Mouse (Mus musculus) forebrain, embryonic 12.5 days (tissue): ENCODE measurements around the gene Timm10. TPM values are rescaled to one million over a fixed set of nuclear protein-coding genes. Genes with fewer than 3 reads are reported as not detected.
A peak's percentile ranks its signal among the peaks of the same experiment; 100 is the strongest.

ENCODE experiments used
- ATAC-seq: fragments of 200-750 bp; cut with Nextera tagmentation; 2 replicates; pipeline ENCODE4 v1.8.0; 2017; ENCODE audit warnings: moderate TSS enrichment; ENCODE audit not compliant: low FRiP score
- H3K27ac ChIP-seq: fragments of 300-500 bp; sonication (generic); 2 replicates; pipeline ENCODE4 v1.5.1; 2016; ENCODE audit warnings: mild to moderate bottlenecking
- H3K27me3 ChIP-seq: fragments of 300-500 bp; sonication (generic); 2 replicates; pipeline ENCODE4 v1.6.1; 2016; ENCODE audit warnings: mild to moderate bottlenecking
- H3K36me3 ChIP-seq: fragments of 300-500 bp; sonication (generic); replicated peaks from 2 replicates; pipeline ENCODE4 v1.6.1; 2016; ENCODE audit warnings: mild to moderate bottlenecking
- H3K4me1 ChIP-seq: fragments of 300-500 bp; sonication (generic); 2 replicates; pipeline ENCODE4 v1.6.1; 2016
- H3K4me2 ChIP-seq: fragments of 300-500 bp; sonication (generic); 2 replicates; pipeline ENCODE4 v1.6.1; 2016; ENCODE audit warnings: mild to moderate bottlenecking, moderate library complexity
- H3K4me3 ChIP-seq: fragments of 300-500 bp; sonication (generic); replicated peaks from 2 replicates; pipeline ENCODE4 v1.5.1; 2016; ENCODE audit warnings: mild to moderate bottlenecking
- H3K9ac ChIP-seq: fragments of 300-500 bp; sonication (generic); 2 replicates; pipeline ENCODE4 v1.6.1; 2016; ENCODE audit warnings: mild to moderate bottlenecking
- H3K9me3 ChIP-seq: fragments of 300-500 bp; sonication (generic); 2 replicates; pipeline ENCODE4 v1.6.1; 2016
- WGBS: fragments of 180-500 bp; shearing (Covaris S2); methylation state at CpG from one replicate; pipeline ENCODE4 v1.1.7; 2016; 5-methylcytosine and 5-hydroxymethylcytosine counted together
- polyA plus RNA-seq: library from polyadenylated mRNA; unstranded; fragments of >200 nt; fragmentation: Nextera tagmentation; extraction: Ambion mirVana; gene quantifications from 2 replicates; pipeline ENCODE4 v1.2.1, GENCODE M21; 2016

Gene Timm10
- polyA plus RNA-seq = 36.7 and 42.3 TPM in 2 replicates

DNA sequence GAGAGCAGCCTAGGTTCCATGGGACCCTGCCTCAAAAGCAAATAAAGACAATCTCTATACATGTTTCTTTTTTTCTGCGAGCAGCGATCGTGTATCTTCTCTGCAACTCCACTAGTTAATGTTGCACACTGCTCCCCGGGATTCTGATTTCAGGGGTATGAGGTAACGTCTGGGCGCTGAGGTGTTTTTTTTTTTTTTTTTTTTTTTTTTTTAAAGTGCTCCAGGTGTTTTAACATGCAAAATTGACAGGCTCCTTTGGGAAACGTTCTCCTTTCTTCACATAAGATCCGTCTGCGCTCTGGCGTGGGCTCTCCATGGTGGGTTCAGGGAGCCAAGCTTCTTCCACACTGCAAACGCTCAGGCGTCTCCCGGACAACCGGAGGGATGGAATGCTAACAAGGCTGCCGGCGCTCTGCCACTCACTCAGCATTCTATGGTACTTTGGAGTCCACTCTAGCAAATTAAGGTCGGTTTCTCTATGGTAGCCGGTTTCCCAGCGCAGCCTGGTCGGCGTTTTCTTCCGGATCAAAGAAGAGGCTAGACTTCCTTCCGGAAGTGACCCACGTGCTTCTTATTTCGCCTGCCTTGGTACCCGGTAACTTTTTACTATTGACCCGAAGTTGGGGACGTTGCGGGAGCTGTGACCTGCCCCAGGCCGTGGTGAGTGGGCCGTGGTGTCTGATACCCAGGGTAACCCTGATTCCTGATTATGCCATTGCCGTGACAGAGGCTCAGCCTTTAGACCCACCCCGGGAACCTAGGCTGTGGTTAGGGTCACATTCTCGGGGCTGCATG lies at the start of gene Timm10:
Timm10 (plus strand) TSS at position 510 of the 795 bp plus-strand sequence.
- H3K27ac ChIP-seq = peak within 1 kb of the TSS; percentile 31; the same call in 1 of the 2 replicates

GRCm38 (mm10) chr2:84777706-84778105 lies 49.1 kb upstream of the Timm10 start:
- no peak for ATAC-seq
- H3K4me3 ChIP-seq = no peak overlapping the region
- H3K9ac ChIP-seq = no peak overlapping the region
- H3K27me3 ChIP-seq = no peaks in the 10 kb centered on the region
- no peaks in the 10 kb centered on the region for H3K36me3 ChIP-seq
- H3K9me3 ChIP-seq = no peaks in the 10 kb centered on the region
- H3K27ac ChIP-seq = no peak overlapping the region
- H3K4me2 ChIP-seq = no peak overlapping the region
- H3K4me1 ChIP-seq = peaks cover 19% of the 10 kb centered on the region
- 53% methylated on average over 3 of the region's 3 CpGs for WGBS

More for the DNA sequence above, at the start of gene Timm10:
- Histone ChIP-seq H3K4me3 (peak within 1 kb of the TSS; percentile 86), H3K4me1 (peaks cover 16% of the 10 kb centered on the region), H3K9me3 (no peaks in the 10 kb centered on the region), H3K4me2 (peak within 1 kb of the TSS; percentile 98), H3K9ac (peak within 1 kb of the TSS; percentile 61), H3K27me3 (0 out of 2 replicates have a peak, but pooled peaks cover 3% of the 10 kb centered on the region), H3K36me3 (peaks cover 13% of the 10 kb centered on the region)
- under 1% methylated on average over 34 of the region's 34 CpGs for WGBS
- ATAC-seq = peak; percentile 94

DNA sequence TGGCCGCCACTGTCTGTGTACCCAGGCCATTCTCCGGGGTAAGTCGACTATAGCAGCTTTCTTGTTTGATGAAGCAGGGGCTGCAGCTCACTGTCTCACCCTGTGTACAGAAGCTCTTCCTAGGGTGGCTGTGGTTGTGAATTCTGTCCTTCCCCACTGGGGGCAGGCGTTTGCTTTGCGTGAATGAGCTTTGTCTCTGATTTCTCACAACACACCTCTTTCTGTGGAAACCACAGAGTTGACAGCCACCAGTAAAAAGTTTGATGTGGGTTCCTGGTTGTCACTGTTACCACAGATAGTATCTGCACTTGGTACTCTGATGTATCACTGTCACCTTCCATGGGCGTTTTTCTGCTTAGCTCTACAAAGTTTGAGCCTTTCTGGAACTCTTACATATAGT lies 47.6 kb upstream of the Timm10 start:
- Histone ChIP-seq H3K27ac (no peak overlapping the region), H3K4me1 (peaks cover 13% of the 10 kb centered on the region), H3K27me3 (no peaks in the 10 kb centered on the region), H3K4me2 (no peak overlapping the region), H3K9ac (no peak overlapping the region), H3K36me3 (no peaks in the 10 kb centered on the region), H3K4me3 (no peak overlapping the region), H3K9me3 (no peaks in the 10 kb centered on the region)
- ATAC-seq = no peak
- WGBS = 61% methylated on average over 6 of the region's 6 CpGs

- H3K9ac ChIP-seq = no peak overlapping the region
- H3K9me3 ChIP-seq = no peaks in the 10 kb centered on the region
- H3K4me2 ChIP-seq = no peak overlapping the region
- H3K27ac ChIP-seq = no peak overlapping the region
- ATAC-seq = no peak
- no peak overlapping the region for H3K4me3 ChIP-seq
- no peaks in the 10 kb centered on the region for H3K4me1 ChIP-seq
- WGBS = 100% methylated on average over 1 of the region's 1 CpGs
- no peaks in the 10 kb centered on the region for H3K27me3 ChIP-seq
- no peaks in the 10 kb centered on the region for H3K36me3 ChIP-seq
These were observed 43.5 kb upstream of the Timm10 start for GRCm38 (mm10) chr2:84783315-84783714.

DNA sequence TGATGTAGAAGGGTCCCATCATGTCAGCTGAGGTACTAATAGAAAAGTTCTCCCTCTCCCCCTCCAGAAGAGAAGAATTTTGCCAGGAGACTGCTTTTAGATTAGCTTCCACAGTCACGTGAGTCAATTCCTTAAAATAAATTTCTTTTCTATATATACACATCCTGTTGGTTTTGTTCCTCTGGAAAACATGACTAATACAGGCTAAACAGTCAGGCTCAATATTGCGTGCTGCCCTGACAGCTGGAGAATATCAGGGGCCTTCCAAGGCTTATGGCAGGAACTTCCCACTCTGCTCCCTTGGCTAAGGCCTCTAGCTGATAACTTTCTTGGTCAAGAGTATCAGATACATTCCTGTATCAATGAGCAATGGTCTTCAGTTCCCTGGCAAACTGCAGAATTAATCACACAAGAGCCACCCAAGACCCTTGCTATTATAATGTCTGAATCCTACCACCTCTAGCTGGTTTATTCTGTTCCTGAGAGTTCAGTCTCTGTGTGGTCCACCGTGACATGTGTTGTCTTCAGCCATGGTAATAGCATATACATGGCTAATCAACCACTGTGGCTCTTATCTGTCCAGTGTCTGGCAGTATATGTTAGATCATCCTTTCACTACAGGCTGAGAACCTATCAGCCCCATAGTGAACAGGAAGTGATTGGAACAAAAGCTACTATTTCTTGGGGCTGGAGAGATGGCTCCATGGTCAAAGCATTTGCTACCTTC lies 42.8 kb upstream of the Timm10 start:
- ATAC-seq = no peak
- no peaks in the 10 kb centered on the region for H3K36me3 ChIP-seq
- H3K27me3 ChIP-seq = no peaks in the 10 kb centered on the region
- H3K4me3 ChIP-seq = no peak overlapping the region
- H3K9me3 ChIP-seq = no peaks in the 10 kb centered on the region
- no peak overlapping the region for H3K9ac ChIP-seq
- 88% methylated on average over 3 of the region's 3 CpGs for WGBS
- H3K27ac ChIP-seq = no peak overlapping the region
- no peaks in the 10 kb centered on the region for H3K4me1 ChIP-seq
- no peak overlapping the region for H3K4me2 ChIP-seq

DNA sequence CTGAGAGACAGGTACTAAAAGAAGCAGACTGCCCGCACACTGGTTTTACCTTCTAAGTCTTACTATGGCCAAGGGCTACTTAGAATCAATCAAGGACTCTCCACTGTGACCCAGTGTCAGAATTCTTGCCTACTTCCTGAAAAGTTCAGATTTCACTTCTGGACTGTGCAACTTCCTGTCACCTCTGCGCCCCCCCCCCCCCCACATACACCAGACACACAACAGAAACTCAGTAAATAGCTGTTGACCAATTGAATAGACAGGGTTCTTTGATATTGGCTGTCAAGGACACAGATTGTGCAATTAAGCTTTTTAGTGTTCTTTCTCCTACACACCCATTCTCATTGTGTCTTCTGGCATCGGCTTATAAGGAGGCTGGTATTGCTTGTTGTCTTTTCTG lies 38.5 kb upstream of the Timm10 start:
- H3K4me3 ChIP-seq = no peak overlapping the region
- H3K9ac ChIP-seq = no peak overlapping the region
- no peaks in the 10 kb centered on the region for H3K4me1 ChIP-seq
- no peak for ATAC-seq
- H3K4me2 ChIP-seq = no peak overlapping the region
- H3K36me3 ChIP-seq = no peaks in the 10 kb centered on the region
- 93% methylated on average over 3 of the region's 3 CpGs for WGBS
- 0 out of 2 replicates have a peak, but pooled peaks cover 4% of the 10 kb centered on the region for H3K27me3 ChIP-seq
- H3K27ac ChIP-seq = no peak overlapping the region
- no peaks in the 10 kb centered on the region for H3K9me3 ChIP-seq

DNA sequence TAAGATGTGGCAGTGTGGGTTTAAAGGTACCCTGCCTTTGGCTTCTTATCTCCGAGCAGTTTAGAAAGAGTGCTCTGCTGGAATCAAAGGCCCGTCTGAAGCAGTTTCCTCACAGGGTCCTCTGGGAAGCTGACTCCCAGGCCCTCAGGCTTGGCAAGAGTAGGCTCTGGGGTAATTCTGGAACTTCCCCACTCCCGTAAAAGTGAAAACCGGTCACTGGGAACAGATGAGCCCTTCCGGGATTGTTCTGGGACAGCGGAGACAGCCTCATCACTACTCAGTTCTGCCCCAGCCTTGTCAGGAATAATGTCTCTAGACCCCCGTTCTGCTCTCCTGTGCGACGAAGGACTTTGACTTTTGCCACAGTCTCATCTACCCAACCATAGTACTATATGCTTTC lies 36.4 kb upstream of the Timm10 start:
- no peak overlapping the region for H3K27ac ChIP-seq
- H3K36me3 ChIP-seq = no peaks in the 10 kb centered on the region
- WGBS = 57% methylated on average over 9 of the region's 9 CpGs
- 0 out of 2 replicates have a peak, but pooled peaks cover 4% of the 10 kb centered on the region for H3K27me3 ChIP-seq
- H3K4me2 ChIP-seq = no peak overlapping the region
- H3K9me3 ChIP-seq = 0 out of 2 replicates have a peak, but pooled peaks cover 8% of the 10 kb centered on the region
- no peaks in the 10 kb centered on the region for H3K4me1 ChIP-seq
- H3K9ac ChIP-seq = no peak overlapping the region
- ATAC-seq = no peak
- H3K4me3 ChIP-seq = no peak overlapping the region

DNA sequence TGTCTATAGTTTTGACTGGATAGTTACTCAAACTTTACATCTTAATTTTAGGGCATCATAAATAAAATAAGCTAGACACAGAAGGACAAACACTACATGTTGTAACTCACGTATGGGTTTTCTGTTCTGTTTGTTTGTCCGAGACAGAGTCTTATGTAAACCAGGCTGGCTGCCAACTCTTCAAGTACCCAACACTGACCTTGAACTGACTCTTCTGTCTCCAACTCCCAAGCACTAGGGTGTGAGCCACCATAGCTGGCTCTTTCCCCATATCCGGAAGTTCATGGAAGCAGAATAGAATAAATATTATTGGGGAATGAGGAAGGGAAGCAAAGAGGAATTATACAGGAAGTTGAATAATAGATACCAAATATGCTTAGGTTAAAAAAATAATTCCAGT lies 34.3 kb upstream of the Timm10 start:
- WGBS = 90% methylated on average over 3 of the region's 3 CpGs
- Histone ChIP-seq H3K27ac (no peak overlapping the region), H3K4me3 (no peak overlapping the region), H3K4me1 (no peaks in the 10 kb centered on the region), H3K9me3 (0 out of 2 replicates have a peak, but pooled peaks cover 12% of the 10 kb centered on the region), H3K36me3 (no peaks in the 10 kb centered on the region), H3K27me3 (0 out of 2 replicates have a peak, but pooled peaks cover 4% of the 10 kb centered on the region), H3K4me2 (no peak overlapping the region), H3K9ac (no peak overlapping the region)
- ATAC-seq = no peak

DNA sequence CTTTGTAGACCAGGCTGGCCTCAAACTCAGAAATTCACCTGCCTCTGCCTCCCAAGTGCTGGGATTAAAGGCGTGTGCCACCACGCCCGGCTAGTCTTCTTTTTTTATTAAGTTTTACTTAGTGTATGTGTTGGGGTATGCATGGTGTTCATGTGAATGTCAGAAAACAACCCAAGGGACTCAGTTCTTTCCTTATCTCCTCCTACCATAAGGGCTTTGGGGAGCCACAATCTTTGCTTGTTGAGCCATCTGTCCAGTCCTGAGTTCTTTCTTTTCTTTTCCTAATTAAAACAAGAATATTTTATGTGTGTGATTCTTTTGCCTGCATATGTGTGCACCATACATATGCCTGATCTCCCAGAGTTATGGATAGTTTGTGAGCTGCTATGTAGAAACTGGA lies 33.6 kb upstream of the Timm10 start:
- no peak for ATAC-seq
- 87% methylated on average over 3 of the region's 3 CpGs for WGBS
- H3K9ac ChIP-seq = no peak overlapping the region
- H3K36me3 ChIP-seq = no peaks in the 10 kb centered on the region
- no peak overlapping the region for H3K27ac ChIP-seq
- H3K4me3 ChIP-seq = no peak overlapping the region
- H3K4me1 ChIP-seq = 0 out of 2 replicates have a peak, but pooled peaks cover 4% of the 10 kb centered on the region
- H3K27me3 ChIP-seq = 0 out of 2 replicates have a peak, but pooled peaks cover 4% of the 10 kb centered on the region
- H3K4me2 ChIP-seq = no peak overlapping the region
- H3K9me3 ChIP-seq = 0 out of 2 replicates have a peak, but pooled peaks cover 12% of the 10 kb centered on the region

DNA sequence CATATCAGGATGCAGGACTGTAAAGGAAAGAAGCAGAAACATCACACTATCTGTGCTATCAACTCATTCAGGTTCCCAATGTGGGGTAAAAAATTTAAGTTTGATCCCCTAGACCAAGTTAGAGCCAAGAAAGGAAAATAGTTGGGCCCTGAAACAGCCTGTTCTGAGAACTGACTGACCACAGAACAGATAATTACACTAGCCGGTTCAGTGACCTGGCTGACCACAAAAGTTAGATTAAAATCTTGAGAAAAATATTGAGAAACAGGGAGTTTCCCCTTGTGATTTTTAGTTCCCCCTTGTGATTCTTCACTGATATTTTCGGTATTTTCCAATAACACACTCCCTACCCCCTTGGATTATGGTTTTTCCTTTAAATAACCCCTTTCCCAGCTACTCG lies 32.9 kb upstream of the Timm10 start:
- no peaks in the 10 kb centered on the region for H3K36me3 ChIP-seq
- H3K9me3 ChIP-seq = 0 out of 2 replicates have a peak, but pooled peaks cover 12% of the 10 kb centered on the region
- ATAC-seq = no peak
- 91% methylated on average over 3 of the region's 3 CpGs for WGBS
- no peak overlapping the region for H3K4me2 ChIP-seq
- no peak overlapping the region for H3K4me3 ChIP-seq
- H3K27me3 ChIP-seq = 0 out of 2 replicates have a peak, but pooled peaks cover 4% of the 10 kb centered on the region
- 0 out of 2 replicates have a peak, but pooled peaks cover 5% of the 10 kb centered on the region for H3K4me1 ChIP-seq
- no peak overlapping the region for H3K9ac ChIP-seq
- H3K27ac ChIP-seq = no peak overlapping the region

DNA sequence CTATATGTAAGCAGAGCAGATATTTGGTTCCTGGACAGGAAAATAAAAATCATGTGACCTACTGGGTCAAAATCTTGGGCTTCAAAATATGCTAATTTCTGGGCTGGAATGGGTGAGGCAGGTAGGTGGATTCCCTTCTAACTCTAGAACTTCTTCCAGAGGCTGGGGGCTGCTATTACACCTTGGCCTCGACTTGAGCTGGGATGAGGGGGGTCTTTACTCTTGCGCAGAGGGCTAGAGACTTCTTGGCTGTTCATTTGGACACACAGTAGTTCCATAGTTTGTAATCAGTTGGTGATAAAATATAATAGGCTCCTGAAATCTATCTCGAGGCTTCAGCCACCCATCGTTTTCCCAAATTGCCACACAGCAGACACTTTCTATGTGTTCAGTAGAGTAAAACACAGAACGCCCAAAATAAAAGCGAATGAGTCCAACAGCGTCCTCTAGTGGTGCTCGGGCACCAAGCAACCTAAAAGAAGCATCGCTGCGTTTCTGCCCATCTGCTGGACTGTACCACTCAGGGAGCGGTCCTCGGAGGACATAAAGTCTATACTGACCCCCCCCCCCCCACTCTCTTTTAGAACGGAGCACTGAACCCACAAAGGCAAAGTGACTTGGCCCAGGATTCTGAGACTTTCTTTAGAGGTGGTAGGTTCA lies 28.8 kb upstream of the Timm10 start:
- Histone ChIP-seq H3K4me3 (peak overlapping the region; percentile 63), H3K4me2 (peak overlapping the region; percentile 99), H3K9ac (peak overlapping the region; percentile 60), H3K27ac (peak overlapping the region; percentile 61; the same call in 1 of the 2 replicates), H3K27me3 (0 out of 2 replicates have a peak, but pooled peaks cover 4% of the 10 kb centered on the region), H3K4me1 (peaks cover 10% of the 10 kb centered on the region), H3K36me3 (no peaks in the 10 kb centered on the region), H3K9me3 (0 out of 2 replicates have a peak, but pooled peaks cover 12% of the 10 kb centered on the region)
- 9% methylated on average over 13 of the region's 13 CpGs for WGBS
- ATAC-seq = peak; percentile 73

DNA sequence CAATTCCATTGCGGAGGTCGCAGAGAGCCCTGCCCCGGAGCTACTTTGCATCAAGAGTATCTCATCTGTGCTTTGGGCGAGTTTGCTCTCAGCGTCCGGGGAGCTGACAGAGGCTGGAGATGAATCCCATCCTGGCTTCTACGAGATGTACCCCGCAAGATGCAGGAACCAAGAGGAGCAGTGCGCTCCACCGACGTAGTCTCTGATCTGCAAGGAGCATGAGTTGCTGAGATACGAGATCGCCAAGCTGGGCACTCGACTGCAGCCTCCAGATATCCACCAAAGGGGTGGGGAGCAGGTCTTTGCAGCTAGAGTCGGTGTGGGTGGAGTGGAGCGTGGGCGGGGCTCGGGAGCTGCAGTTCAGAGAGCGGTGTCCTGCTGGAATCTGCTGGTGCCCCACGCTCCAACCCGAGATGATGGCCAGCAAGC lies 28.3 kb upstream of the Timm10 start, which contains the start of gene Ube2l6:
Ube2l6 (plus strand) TSS at position 336 of the 429 bp plus-strand sequence.
- peak within 1 kb of the TSS; percentile 60 for H3K9ac ChIP-seq
- H3K4me1 ChIP-seq = peaks cover 10% of the 10 kb centered on the region
- H3K4me2 ChIP-seq = peak within 1 kb of the TSS; percentile 99
- no peaks in the 10 kb centered on the region for H3K36me3 ChIP-seq
- WGBS = under 1% methylated on average over 21 of the region's 21 CpGs
- H3K9me3 ChIP-seq = 0 out of 2 replicates have a peak, but pooled peaks cover 12% of the 10 kb centered on the region
- peak; percentile 73 for ATAC-seq
- 0 out of 2 replicates have a peak, but pooled peaks cover 4% of the 10 kb centered on the region for H3K27me3 ChIP-seq
- peak within 1 kb of the TSS; percentile 63 for H3K4me3 ChIP-seq
- peak within 1 kb of the TSS; percentile 61 for H3K27ac ChIP-seq
